Mouse (Mus musculus) monocyte, adult 5-6 weeks (primary cell): Measurements from ENCODE around the gene Omt2b. TPM values are rescaled to one million over a fixed set of nuclear protein-coding genes. Genes with fewer than 3 reads are reported as not detected.
"Not testable (repeated sequence)": the region's sequence is repeated elsewhere in the genome, so short reads cannot be mapped to it uniquely, and the experiment has no call there.

Experiments
- ATAC-seq: fragments of 153-309, 156-312 bp; replicated peaks from 2 replicates; pipeline ENCODE4 v1.8.0; 2017; ENCODE audit warnings: mild to moderate bottlenecking; ENCODE audit not compliant: low TSS enrichment, insufficient number of reproducible peaks, severe bottlenecking, poor library complexity, low FRiP score
- total RNA-seq: library from RNA; stranded (forward); fragments of 200-1000, 200-491, 200-594 nt; gene quantifications from 3 replicates; pipeline ENCODE4 v1.2.3, GENCODE M21; 2017

The Omt2b gene
- total RNA-seq, 1 experiment from 2014 or later = not detected

DNA sequence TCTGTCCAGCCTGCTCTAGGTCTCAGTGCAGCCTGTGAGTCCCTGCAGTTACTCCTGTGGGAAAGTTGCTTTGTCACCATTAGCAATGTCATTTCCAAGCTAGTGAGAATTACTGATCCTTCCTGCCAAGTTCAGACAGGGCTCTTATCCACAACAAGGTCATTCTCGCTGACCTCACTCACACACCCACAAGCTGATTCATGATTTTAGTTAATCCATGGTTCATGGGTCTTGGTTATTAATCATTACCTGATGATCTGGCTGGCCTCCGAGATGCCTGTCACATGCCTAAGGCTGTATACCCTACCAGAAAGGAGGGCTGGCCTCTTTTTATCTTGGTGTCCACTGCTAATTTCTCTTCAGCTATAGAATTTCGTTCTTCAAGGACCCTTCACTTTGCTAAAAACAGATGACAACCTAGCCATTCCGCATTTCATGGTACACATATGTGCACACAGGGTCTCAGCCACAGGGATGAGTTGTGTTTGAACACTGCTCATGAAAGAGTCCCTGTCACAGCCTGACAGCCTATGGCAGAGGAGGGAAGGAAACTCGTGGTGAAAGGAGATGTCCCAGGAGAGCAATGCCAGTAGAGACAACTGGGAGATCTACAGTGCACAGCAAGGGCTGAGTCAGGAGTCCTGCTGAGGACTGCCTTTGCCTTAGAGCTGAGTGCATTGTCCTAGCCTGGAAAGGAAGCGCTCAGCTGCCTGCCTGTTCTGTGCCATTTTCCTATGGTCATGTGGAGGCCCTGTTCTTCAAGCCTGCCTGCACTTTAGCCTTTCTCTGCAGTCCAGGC lies 21.0 kb downstream of the Omt2b start:
- ATAC-seq = not testable (repeated sequence)

- not testable (repeated sequence) for ATAC-seq
Measured at GRCm38 (mm10) chr9:78349141-78349540, 21.8 kb downstream of the Omt2b start.

GRCm38 (mm10) chr9:78350007-78350406 lies 22.6 kb downstream of the Omt2b start:
- ATAC-seq = not testable (repeated sequence)

DNA sequence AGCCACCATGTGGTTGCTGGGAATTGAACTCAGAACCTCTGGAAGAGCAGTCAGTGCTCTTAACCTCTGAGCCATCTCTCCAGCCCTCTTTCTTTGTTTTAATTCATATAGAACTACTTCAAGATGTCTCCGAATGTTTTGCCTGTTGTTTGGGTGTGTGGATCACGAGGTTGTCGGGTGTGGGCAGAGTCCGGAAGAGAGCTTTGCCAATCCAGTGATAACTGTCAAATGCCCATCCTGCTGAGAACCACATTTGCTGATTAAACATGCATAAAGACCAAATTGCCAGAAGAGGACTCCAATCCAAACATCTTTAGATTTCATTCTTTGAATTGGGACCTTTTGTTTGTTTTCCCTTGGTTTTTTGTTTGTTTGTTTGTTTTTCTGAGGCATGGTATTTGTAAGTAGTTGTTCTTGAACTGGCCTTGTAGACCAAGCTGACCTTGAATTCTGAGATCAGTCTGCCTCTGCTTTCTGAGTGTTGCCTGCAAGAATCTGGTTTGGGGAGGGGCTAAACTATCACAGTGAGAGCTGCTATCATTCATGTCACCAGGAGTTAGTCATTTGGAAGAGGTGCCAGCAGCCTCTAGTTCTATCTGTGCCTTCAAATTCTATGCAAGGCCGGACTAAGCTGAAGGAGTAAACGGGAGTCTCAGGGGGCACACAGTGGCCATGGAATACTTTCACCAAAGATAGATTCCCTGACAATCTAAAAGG lies 24.3 kb downstream of the Omt2b start:
- no peak for ATAC-seq

DNA sequence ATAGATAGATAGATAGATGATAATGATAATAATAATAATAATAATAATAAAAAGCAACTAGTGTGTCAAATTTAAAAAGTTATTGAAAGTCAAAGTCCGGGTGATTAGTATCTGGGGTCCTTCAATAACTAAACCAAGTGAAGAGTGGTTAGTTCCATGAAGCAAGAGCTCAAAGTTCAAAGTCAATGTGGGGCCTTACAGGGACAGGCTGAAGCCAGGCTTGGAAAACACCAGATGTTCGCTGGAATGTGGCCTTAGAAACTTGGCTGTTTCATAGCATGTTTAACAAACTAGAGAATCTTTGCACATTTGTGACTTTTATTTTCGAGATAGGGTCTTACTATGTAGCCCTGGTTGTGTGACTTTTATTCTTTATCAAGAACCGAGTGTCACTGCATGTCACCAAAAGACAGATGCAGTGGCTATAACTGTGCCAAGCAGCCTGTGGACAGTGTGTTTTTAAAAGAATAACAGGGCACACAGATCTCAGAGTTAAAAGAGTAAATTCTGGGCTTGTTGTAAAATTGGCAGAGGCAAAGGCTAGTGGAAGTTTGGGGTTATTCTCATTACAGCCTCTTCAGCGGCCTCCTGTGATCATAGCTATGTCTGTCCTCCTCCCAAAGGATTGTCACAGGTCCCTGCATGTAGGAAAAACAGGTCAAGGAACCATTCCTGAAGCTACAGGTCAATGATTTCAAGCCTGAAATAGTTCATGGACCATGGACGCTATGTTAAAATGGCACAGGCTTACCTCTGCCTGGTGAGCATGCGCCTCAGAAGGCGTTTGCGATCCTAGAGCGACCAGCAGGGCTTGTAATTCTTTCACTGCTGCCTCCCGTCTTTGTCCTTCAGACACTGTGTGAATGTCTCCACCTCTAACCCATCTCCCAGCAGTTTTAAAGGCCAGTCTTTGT lies 27.5 kb downstream of the Omt2b start:
- no peak for ATAC-seq

- no peak for ATAC-seq
Measured at GRCm38 (mm10) chr9:78355611-78356010, 28.2 kb downstream of the Omt2b start, which contains the start of gene Gsta2. Gsta2 (minus strand) TSS chr9:78355788.

DNA sequence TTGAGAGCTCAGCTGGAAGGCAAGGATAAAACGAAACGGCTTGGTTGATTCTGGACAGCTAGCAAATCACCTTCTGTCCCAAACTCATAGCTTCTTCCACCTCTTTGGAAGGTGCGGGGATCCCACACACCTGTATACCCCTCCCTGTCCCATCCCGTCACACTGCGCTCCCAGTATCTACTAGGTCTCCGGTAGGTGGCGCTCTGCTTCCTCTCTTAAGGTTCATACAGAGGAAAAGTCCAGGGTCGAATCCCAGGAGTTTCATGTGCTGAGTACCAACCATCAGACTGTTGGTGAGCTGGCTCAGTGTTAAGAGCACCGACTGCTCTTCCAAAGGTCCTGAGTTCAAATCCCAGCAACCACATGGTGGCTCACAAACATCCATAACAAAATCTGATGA lies 30.7 kb downstream of the Omt2b start:
- ATAC-seq = peak; percentile 56; the same call in 1 of the 2 replicates

DNA sequence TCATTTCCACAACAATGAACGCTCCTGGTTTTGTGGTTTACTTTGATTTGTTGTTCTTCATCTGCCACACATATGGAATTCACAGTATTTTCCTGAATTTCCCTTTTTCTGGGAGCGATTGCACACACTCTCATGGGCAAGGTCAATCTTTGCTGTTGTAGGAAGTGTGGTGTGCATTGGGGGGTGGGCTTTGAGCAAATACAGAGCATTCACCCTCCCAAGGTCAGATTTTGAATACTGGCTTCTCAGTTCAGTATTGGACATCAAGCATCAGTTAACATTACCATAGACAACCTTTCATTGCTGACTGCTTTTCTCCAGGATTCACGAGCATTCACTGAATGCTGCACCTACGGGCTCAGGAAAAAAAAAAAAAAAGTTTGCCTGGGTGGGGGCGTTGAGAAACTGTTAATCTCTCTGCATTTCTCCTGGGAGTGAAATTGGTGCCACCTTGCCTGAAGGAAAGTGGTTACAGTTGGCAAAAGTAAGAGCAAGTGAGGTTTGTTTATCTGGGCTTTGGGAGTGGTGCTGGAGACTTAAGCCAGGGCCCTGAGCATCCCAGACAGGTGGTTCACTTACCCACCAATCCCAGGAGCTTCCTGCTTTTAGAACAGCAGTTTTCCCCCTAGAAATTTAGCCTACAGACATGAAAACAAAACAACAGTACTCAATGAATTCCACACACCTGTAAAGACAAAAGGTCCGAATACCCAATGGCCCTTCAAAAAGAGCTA lies 32.5 kb downstream of the Omt2b start:
- ATAC-seq = no peak

- ATAC-seq = no peak
Measured at GRCm38 (mm10) chr9:78360484-78360872, 33.1 kb downstream of the Omt2b start.

- ATAC-seq = no peak
Measured at GRCm38 (mm10) chr9:78363374-78363773, 36.0 kb downstream of the Omt2b start.

- no peak for ATAC-seq
Measured at GRCm38 (mm10) chr9:78364701-78365100, 37.3 kb downstream of the Omt2b start.

DNA sequence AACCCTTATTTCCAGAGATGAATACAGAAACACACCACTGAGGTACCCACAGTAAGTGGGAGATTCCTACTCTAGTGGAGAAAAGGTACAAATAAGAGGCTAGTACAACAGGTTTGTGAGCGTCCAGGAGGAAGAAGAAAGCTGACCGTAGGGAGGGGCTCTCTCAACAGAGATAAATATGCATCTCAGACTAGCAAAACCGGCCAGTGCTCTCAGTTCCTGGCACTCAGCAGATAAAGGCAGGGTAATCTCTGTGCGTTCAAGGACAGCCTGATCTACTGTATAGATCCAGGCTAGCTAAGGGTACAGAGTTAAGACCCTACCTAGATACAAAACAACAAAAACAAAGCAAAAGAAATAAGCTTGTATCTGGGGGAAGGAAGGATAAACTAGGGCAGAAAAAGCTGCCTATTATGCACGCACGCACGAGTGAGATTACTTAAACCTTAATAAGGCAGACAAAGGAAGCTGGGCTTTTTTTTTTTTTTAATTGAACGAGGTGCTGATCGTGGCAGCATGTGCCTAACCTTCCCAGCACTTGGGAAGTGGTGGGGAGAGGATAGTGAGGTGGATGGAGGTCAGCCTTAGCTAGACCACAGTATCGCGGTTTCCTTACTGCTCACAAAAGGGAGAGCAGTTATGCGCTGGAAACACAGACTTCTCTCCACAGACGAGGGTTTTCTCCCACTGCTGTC lies 38.6 kb downstream of the Omt2b start:
- no peak for ATAC-seq

GRCm38 (mm10) chr9:78367959-78368358 lies 40.6 kb downstream of the Omt2b start, which contains the start of gene Dppa5a:
Dppa5a (minus strand) TSS chr9:78368177.
- ATAC-seq = not testable (repeated sequence)

- ATAC-seq = no peak
Measured at GRCm38 (mm10) chr9:78368671-78369293, 41.4 kb downstream of the Omt2b start.

GRCm38 (mm10) chr9:78369349-78369748 lies 42.0 kb downstream of the Omt2b start:
- no peak for ATAC-seq

DNA sequence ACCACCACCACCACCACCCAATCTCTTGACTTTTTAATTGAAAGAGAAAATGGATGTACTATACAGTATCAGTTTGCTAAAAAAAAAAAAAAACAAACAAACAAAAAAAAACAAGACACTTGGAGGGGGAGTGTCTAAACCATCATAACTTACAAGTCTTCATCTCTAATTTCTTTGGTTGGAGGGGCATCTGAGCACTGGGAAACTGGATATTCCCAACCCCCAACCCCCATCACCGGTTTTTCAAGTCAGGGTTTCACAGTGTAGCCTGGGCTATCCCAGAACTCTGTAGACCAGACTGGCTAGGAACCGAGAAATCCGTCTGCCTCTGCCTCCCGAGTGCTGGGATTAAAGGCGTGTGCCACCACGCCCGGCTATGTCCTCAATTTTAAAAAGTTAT lies 42.4 kb downstream of the Omt2b start:
- ATAC-seq = no peak

DNA sequence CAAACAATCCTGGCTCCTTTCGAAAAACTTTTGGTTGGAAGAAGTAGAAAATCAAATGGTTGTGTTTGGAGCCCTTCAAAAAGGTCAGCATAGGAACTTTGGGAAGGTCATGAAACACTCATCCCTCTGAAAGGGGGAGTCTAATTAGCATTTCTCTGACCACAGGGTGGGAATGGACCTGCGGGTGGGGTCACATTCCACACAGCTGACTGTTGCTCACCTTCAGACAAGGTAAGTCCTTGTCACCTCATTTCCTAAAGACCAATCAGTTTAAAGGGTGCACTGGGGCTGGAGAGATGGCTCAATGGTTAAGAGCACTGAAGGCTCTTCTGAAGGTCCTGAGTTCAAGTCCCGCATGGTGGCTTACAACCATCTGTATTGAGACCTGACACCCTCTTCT lies 44.1 kb downstream of the Omt2b start:
- no peak for ATAC-seq
